Mouse (Mus musculus) gastrocnemius, adult 2 months (tissue): ENCODE data around the gene Prph. TPM values are rescaled to one million over a fixed set of nuclear protein-coding genes. Genes with fewer than 3 reads are reported as not detected.

Experiments
- DNase-seq: peaks from one replicate; pipeline ENCODE4 v3.0.0; 2022
- H3K27ac ChIP-seq: fragments of 200-600 bp; 2 replicates; pipeline ENCODE4 v1.8.1; 2022; ENCODE audit warnings: mild to moderate bottlenecking
- H3K4me3 ChIP-seq: fragments of 200-600 bp; 2 replicates; pipeline ENCODE4 v1.8.1; 2022; ENCODE audit warnings: mild to moderate bottlenecking, moderate library complexity
- CTCF ChIP-seq: fragments of 200-600 bp; IDR thresholded peaks from 2 replicates; pipeline ENCODE4 v1.8.1; 2022; ENCODE audit warnings: antibody characterized with exemption, mild to moderate bottlenecking, moderate library complexity
- intact Hi-C: fragments of 180-260 bp; cut with DNase I; formaldehyde crosslinking; loops from one replicate; pipeline ENCODE4 v1.15.1; 2025
- microRNA-seq: library from miRNA; unstranded; fragments of <30 nt; microRNA quantifications from one replicate; pipeline ENCODE4 v1.2.0, GENCODE M21; 2021
- total RNA-seq, 2 experiments: library from RNA; stranded (reverse); gene quantifications; 2 replicates each; pipeline ENCODE4 v1.2.3; 2021

Prph gene
- total RNA-seq, 2 experiments from 2014 or later: 0.31 to 1.2 TPM

DNA sequence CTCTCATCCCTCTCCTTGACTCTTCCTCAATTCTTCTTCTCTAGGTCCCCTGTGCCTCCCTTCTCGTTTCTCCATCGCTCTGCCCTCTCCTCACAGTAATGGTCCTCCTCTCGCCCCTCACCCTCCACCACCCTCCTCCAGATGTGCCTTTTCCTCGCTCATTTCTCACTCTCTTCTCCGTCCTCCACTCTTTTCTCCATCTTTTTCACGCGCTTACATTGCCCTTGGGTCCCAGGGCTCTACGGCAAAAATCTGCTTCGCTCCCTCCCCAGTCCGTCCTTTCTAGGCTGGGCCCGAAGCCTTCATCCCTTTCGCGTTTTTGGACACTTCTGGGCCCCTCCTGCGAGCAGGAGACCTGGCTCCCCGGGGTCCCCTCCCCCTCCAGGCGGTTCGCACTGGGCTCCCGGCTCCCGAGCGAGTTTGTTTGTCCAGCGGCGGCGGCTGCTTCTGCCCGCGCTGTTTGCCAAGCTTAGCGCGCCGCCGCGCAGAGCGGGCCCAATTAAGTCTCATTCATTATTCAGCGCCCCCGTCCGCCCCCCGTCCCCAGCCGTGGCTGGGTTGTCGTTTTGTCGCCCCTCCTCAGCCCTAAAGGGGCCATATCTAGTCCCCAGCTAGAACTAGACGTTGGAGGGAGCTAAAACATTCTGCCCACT is 43.0 kb downstream of the Prph start:
- intact Hi-C loops: no loop called here
- Histone ChIP-seq H3K4me3 (peak overlapping the region; percentile 67), H3K27ac (no peak overlapping the region)
- TF ChIP-seq CTCF: no peak
- DNase-seq: peak; percentile 45

DNA sequence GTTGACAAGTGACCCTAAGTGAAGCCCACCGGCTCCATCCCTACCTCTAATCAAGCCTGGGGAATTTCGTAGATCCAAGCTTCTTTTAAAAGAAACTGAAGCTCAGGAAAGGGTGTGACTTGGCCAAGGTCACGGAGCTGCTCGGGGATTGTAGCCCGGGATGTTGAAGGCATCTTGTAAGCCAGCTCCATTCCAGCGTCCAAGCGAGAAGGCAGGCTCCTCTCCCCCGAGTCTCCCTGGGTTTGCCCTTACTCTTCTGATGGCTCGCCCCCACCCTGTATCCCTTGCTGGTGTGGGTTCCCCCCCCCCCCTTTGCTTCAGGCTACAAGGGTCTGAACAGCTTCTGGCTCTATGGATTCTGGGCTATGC is 43.5 kb downstream of the Prph start:
- H3K27ac ChIP-seq: no peak overlapping the region
- no peak for TF ChIP-seq CTCF
- H3K4me3 ChIP-seq: peak overlapping the region; percentile 67
- intact Hi-C loops: no loop called here
- no peak for DNase-seq

DNA sequence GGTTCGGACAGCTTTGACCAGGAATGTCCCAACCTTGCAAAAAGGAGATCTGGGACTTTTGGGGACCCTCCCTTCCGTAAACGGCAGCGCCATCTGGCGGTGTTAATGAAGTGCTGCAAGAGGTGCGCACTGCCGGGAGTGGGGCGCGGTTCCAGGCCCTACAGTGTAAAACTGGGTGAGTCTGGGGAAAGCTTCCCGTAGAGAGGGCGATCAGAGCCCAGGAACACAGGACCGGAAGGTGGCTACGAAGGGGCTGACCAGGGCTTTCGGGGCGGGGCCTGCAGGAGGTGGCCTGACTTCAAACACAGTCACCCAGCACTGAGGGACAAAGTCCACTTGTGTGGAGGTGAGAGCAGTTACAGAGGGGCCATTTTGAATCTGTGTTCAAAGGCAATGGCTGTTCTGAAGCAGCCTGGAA is 44.2 kb downstream of the Prph start:
- peak overlapping the region; percentile 67 for H3K4me3 ChIP-seq
- H3K27ac ChIP-seq: no peak overlapping the region
- peak; percentile 83 for TF ChIP-seq CTCF
- intact Hi-C loops: no loop called here
- DNase-seq: peak; percentile 72

DNA sequence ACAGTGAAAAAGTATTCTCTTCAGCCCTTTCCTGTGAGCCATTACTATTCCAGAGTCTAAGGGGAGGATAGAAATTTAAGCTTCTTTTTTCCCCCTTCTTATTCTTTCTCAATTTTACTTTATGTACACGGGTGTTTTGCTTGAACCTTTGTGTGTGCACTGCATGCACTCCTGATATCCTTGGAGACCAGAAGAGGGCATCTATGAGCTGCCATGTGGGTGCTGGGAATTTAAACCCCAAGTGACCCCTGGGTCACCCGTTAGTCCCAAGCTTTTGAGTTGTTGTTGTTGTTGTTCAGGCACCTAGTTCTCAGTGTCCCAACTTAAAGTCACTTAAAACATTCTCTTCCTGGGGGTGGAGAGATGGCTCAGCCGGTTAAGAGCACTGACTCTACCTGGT is 45.0 kb downstream of the Prph start:
- TF ChIP-seq CTCF: peak; percentile 1; the same call in 1 of the 2 replicates
- intact Hi-C loops: no loop called here
- no peak overlapping the region for H3K4me3 ChIP-seq
- H3K27ac ChIP-seq: no peak overlapping the region
- DNase-seq: peak; percentile 3

DNA sequence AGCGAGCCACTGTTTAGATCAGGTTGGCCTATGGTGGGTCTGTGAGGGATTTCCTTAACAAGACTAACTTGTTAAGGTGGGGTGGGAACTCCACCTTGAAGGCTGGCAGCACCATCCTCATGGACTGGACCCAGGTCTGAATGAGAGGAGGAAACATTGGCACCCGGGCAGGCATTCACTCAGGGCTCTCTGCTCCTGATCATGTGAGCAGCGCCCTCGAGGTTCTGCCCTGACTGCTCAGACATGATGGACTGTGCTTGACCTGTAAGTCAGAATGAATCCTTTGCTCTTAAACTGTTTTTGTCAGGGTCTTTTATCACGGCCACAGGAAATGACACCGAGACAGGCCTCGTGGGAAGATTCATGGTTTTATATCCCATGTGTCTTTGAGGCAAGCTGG is 50.3 kb downstream of the Prph start:
- TF ChIP-seq CTCF: no peak
- no peak overlapping the region for H3K27ac ChIP-seq
- intact Hi-C loops: no loop called here
- no peak overlapping the region for H3K4me3 ChIP-seq
- DNase-seq: peak; percentile 6

DNA sequence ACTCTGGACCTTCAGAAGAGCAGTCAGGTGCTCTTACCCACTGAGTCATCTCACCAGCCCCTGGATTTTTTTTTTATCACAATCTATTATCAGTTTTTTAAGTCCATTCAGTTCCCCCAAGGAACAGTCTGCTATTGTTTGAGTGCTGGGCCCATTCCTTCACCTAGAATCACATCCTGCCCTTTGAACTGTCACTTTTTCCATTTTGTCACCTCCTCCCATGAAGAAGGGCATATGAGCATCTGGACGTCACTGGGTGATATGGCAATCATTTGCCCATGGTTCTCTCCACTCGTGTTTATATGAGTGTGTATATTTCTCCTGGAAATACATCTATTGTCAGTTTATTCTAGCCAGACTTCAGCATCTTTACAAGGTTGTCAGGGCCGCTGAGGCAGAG is 52.9 kb downstream of the Prph start:
- TF ChIP-seq CTCF: no peak
- H3K27ac ChIP-seq: no peak overlapping the region
- no peak for DNase-seq
- H3K4me3 ChIP-seq: no peak overlapping the region
- intact Hi-C loops: no loop called here

Small RNAs within 50 kb of the gene (microRNA-seq; reads per million reads assigned to microRNA genes)
- gene Mir6960: not detected

Other genes starting within 250 kb of the Prph start
- gene Ddn, start 245.7 kb upstream of the Prph start, total RNA-seq: under 1 TPM; 0.33 to 0.78 TPM
- gene Prkag1, start 223.7 kb upstream of the Prph start, total RNA-seq: 10 to 100 TPM; 49.0 to 59.5 TPM
- 10 to 100 TPM; 53.6 to 56.3 TPM for gene Kmt2d, start 184.0 kb upstream of the Prph start, total RNA-seq
- gene Rhebl1, start 160.6 kb upstream of the Prph start, total RNA-seq: 1 to 10 TPM in 1 of 2 experiments, under 1 TPM in 1; 0.92 to 2.2 TPM
- gene Dhh, start 156.6 kb upstream of the Prph start, total RNA-seq: under 1 TPM; 0.81 to 0.82 TPM
- 1 to 10 TPM; 5.2 to 6.9 TPM for gene Lmbr1l, start 136.9 kb upstream of the Prph start, total RNA-seq
- 10 to 100 TPM; 15.8 to 33.9 TPM for gene Tuba1b, start 120.6 kb upstream of the Prph start, total RNA-seq
- gene Gm49450, start 101.6 kb upstream of the Prph start, total RNA-seq: not detected
- gene Tuba1a, start 101.5 kb upstream of the Prph start, total RNA-seq: 10 to 100 TPM; 17.1 to 43.2 TPM
- gene Tuba1c, start 25.3 kb upstream of the Prph start, total RNA-seq: 1 to 10 TPM; 7.1 to 7.7 TPM
- not detected for gene Troap, start 19.4 kb downstream of the Prph start, total RNA-seq
- gene C1ql4, start 32.6 kb downstream of the Prph start, total RNA-seq: not detected
- not detected for gene Dnajc22, start 38.0 kb downstream of the Prph start, total RNA-seq
- gene Spats2, start 70.7 kb downstream of the Prph start, total RNA-seq: 1 to 10 TPM; 3.7 to 4.3 TPM
- gene Kcnh3, start 169.7 kb downstream of the Prph start, total RNA-seq: not detected
- 10 to 100 TPM; 25.6 to 33.7 TPM for gene Mcrs1, start 196.8 kb downstream of the Prph start, total RNA-seq
- gene Prpf40b, start 239.9 kb downstream of the Prph start, total RNA-seq: 10 to 100 TPM; 24.8 to 27.0 TPM
- not detected for gene Fam186b, start 240.7 kb downstream of the Prph start, total RNA-seq